Mouse (Mus musculus) hindbrain, embryonic 13.5 days (tissue): ENCODE measurements around the gene Vps8. TPM values are rescaled to one million over a fixed set of nuclear protein-coding genes. Genes with fewer than 3 reads are reported as not detected.
A peak's percentile ranks its signal among the peaks of the same experiment; 100 is the strongest.

Experiments used
- ATAC-seq: fragments of 200-750 bp; cut with Nextera tagmentation; 2 replicates; pipeline ENCODE4 v1.8.0; 2017; ENCODE audit warnings: moderate TSS enrichment; ENCODE audit not compliant: low FRiP score
- H3K27ac ChIP-seq: fragments of 300-500 bp; sonication (generic); 2 replicates; pipeline ENCODE4 v1.5.1; 2015; ENCODE audit warnings: inconsistent platforms, mild to moderate bottlenecking, moderate library complexity
- H3K27me3 ChIP-seq: fragments of 300-500 bp; sonication (generic); 2 replicates; pipeline ENCODE4 v1.6.1; 2015; ENCODE audit warnings: mild to moderate bottlenecking, inconsistent platforms
- H3K36me3 ChIP-seq: fragments of 300-500 bp; sonication (generic); 2 replicates; pipeline ENCODE4 v1.6.1; 2015; ENCODE audit warnings: mild to moderate bottlenecking, inconsistent platforms
- H3K4me1 ChIP-seq: fragments of 300-500 bp; sonication (generic); replicated peaks from 2 replicates; pipeline ENCODE4 v1.6.1; 2015; ENCODE audit warnings: inconsistent platforms
- H3K4me2 ChIP-seq: fragments of 300-500 bp; sonication (generic); 2 replicates; pipeline ENCODE4 v1.6.1; 2015; ENCODE audit warnings: inconsistent platforms, mild to moderate bottlenecking, moderate library complexity
- H3K4me3 ChIP-seq: fragments of 300-500 bp; sonication (generic); 2 replicates; pipeline ENCODE4 v1.5.1; 2015; ENCODE audit warnings: mild to moderate bottlenecking, inconsistent platforms
- H3K9ac ChIP-seq: fragments of 300-500 bp; sonication (generic); 2 replicates; pipeline ENCODE4 v1.6.1; 2015; ENCODE audit warnings: mild to moderate bottlenecking, inconsistent platforms
- H3K9me3 ChIP-seq: fragments of 300-500 bp; sonication (generic); 2 replicates; pipeline ENCODE4 v1.6.1; 2016; ENCODE audit warnings: inconsistent platforms
- WGBS: fragments of 180-500 bp; shearing (Covaris S2); methylation state at CpG from one replicate; pipeline ENCODE4 v1.1.7; 2015; 5-methylcytosine and 5-hydroxymethylcytosine counted together
- polyA plus RNA-seq: library from polyadenylated mRNA; unstranded; fragments of >200 nt; fragmentation: Nextera tagmentation; extraction: Ambion mirVana; gene quantifications from 2 replicates; pipeline ENCODE4 v1.2.1, GENCODE M21; 2015

The Vps8 gene
- polyA plus RNA-seq, 1 experiment from 2014 or later: 32.3 TPM

GRCm38 (mm10) chr16:21589110-21589509 is 166.2 kb downstream of the Vps8 start:
- no peak overlapping the region for H3K4me3 ChIP-seq
- no peaks in the 10 kb centered on the region for H3K27me3 ChIP-seq
- 90% methylated on average over 6 of the region's 6 CpGs for WGBS
- H3K36me3 ChIP-seq: peaks cover 4% of the 10 kb centered on the region
- H3K27ac ChIP-seq: no peak overlapping the region
- H3K4me2 ChIP-seq: no peak overlapping the region
- ATAC-seq: no peak
- H3K9me3 ChIP-seq: no peaks in the 10 kb centered on the region
- no peak overlapping the region for H3K9ac ChIP-seq
- H3K4me1 ChIP-seq: no peaks in the 10 kb centered on the region

GRCm38 (mm10) chr16:21590806-21591205 is 167.9 kb downstream of the Vps8 start:
- H3K4me2 ChIP-seq: no peak overlapping the region
- no peak overlapping the region for H3K27ac ChIP-seq
- 73% methylated on average over 5 of the region's 5 CpGs for WGBS
- no peaks in the 10 kb centered on the region for H3K4me1 ChIP-seq
- H3K9ac ChIP-seq: no peak overlapping the region
- H3K36me3 ChIP-seq: peaks cover 4% of the 10 kb centered on the region
- no peak for ATAC-seq
- H3K27me3 ChIP-seq: no peaks in the 10 kb centered on the region
- H3K4me3 ChIP-seq: no peak overlapping the region
- H3K9me3 ChIP-seq: no peaks in the 10 kb centered on the region

GRCm38 (mm10) chr16:21591511-21591910 is 168.6 kb downstream of the Vps8 start:
- no peak for ATAC-seq
- no peak overlapping the region for H3K9ac ChIP-seq
- no peaks in the 10 kb centered on the region for H3K9me3 ChIP-seq
- no peaks in the 10 kb centered on the region for H3K27me3 ChIP-seq
- no peak overlapping the region for H3K27ac ChIP-seq
- H3K36me3 ChIP-seq: peaks cover 4% of the 10 kb centered on the region
- H3K4me1 ChIP-seq: no peaks in the 10 kb centered on the region
- H3K4me2 ChIP-seq: no peak overlapping the region
- no peak overlapping the region for H3K4me3 ChIP-seq
- WGBS: 85% methylated on average over 2 of the region's 2 CpGs

GRCm38 (mm10) chr16:21595539-21595938 is 172.6 kb downstream of the Vps8 start:
- Histone ChIP-seq H3K36me3 (peaks cover 4% of the 10 kb centered on the region), H3K9ac (no peak overlapping the region), H3K4me2 (no peak overlapping the region), H3K27ac (no peak overlapping the region), H3K27me3 (no peaks in the 10 kb centered on the region), H3K4me1 (no peaks in the 10 kb centered on the region), H3K4me3 (no peak overlapping the region), H3K9me3 (no peaks in the 10 kb centered on the region)
- 81% methylated on average over 6 of the region's 6 CpGs for WGBS
- no peak for ATAC-seq

GRCm38 (mm10) chr16:21604354-21604753 is 181.4 kb downstream of the Vps8 start:
- Histone ChIP-seq H3K27me3 (no peaks in the 10 kb centered on the region), H3K4me3 (no peak overlapping the region), H3K36me3 (peaks cover 4% of the 10 kb centered on the region; the same call in 1 of the 2 replicates), H3K9ac (no peak overlapping the region), H3K4me1 (peaks cover 19% of the 10 kb centered on the region), H3K9me3 (no peaks in the 10 kb centered on the region), H3K4me2 (no peak overlapping the region), H3K27ac (no peak overlapping the region)
- ATAC-seq: no peak
- WGBS: 93% methylated on average over 6 of the region's 6 CpGs

GRCm38 (mm10) chr16:21606249-21607020 is 183.5 kb downstream of the Vps8 start:
- no peaks in the 10 kb centered on the region for H3K9me3 ChIP-seq
- ATAC-seq: no peak
- no peak overlapping the region for H3K27ac ChIP-seq
- H3K27me3 ChIP-seq: no peaks in the 10 kb centered on the region
- no peak overlapping the region for H3K4me2 ChIP-seq
- H3K9ac ChIP-seq: no peak overlapping the region
- no peak overlapping the region for H3K4me3 ChIP-seq
- WGBS: 92% methylated on average over 6 of the region's 6 CpGs
- peaks cover 4% of the 10 kb centered on the region; the same call in 1 of the 2 replicates for H3K36me3 ChIP-seq
- peaks cover 19% of the 10 kb centered on the region for H3K4me1 ChIP-seq

GRCm38 (mm10) chr16:21607021-21607650 is 184.2 kb downstream of the Vps8 start:
- ATAC-seq: no peak
- 82% methylated on average over 8 of the region's 8 CpGs for WGBS
- peak overlapping the region; percentile 49; the same call in 1 of the 2 replicates for H3K27ac ChIP-seq

GRCm38 (mm10) chr16:21607651-21608040 is 184.7 kb downstream of the Vps8 start:
- peak overlapping the region; percentile 49 for H3K27ac ChIP-seq
- no peak overlapping the region for H3K9ac ChIP-seq
- no peaks in the 10 kb centered on the region for H3K27me3 ChIP-seq
- H3K36me3 ChIP-seq: peaks cover 9% of the 10 kb centered on the region
- no peaks in the 10 kb centered on the region for H3K9me3 ChIP-seq
- H3K4me2 ChIP-seq: no peak overlapping the region
- no peak for ATAC-seq
- H3K4me3 ChIP-seq: no peak overlapping the region
- 79% methylated on average over 5 of the region's 5 CpGs for WGBS
- peaks cover 19% of the 10 kb centered on the region for H3K4me1 ChIP-seq

More at GRCm38 (mm10) chr16:21607021-21607650, 184.2 kb downstream of the Vps8 start:
- Histone ChIP-seq H3K36me3 (peaks cover 4% of the 10 kb centered on the region), H3K4me3 (no peak overlapping the region), H3K9me3 (no peaks in the 10 kb centered on the region), H3K4me2 (no peak overlapping the region), H3K9ac (no peak overlapping the region), H3K4me1 (peaks cover 19% of the 10 kb centered on the region), H3K27me3 (no peaks in the 10 kb centered on the region)

GRCm38 (mm10) chr16:21608176-21608865 is 185.4 kb downstream of the Vps8 start:
- no peaks in the 10 kb centered on the region for H3K9me3 ChIP-seq
- ATAC-seq: 0 out of 2 replicates have a peak, but pooled peaks have one; percentile 49
- H3K4me2 ChIP-seq: no peak overlapping the region
- H3K4me1 ChIP-seq: peaks cover 19% of the 10 kb centered on the region
- peak overlapping the region; percentile 61 for H3K27ac ChIP-seq
- H3K36me3 ChIP-seq: peaks cover 13% of the 10 kb centered on the region
- WGBS: 61% methylated on average over 10 of the region's 10 CpGs
- H3K9ac ChIP-seq: no peak overlapping the region
- no peak overlapping the region for H3K4me3 ChIP-seq
- no peaks in the 10 kb centered on the region for H3K27me3 ChIP-seq

- peaks cover 22% of the 10 kb centered on the region for H3K4me1 ChIP-seq
- H3K9me3 ChIP-seq: no peaks in the 10 kb centered on the region
- H3K9ac ChIP-seq: no peak overlapping the region
- no peak overlapping the region for H3K4me3 ChIP-seq
- no peak for ATAC-seq
- WGBS: 92% methylated on average over 4 of the region's 4 CpGs
- H3K27ac ChIP-seq: no peak overlapping the region
- H3K36me3 ChIP-seq: peaks cover 16% of the 10 kb centered on the region
- no peaks in the 10 kb centered on the region for H3K27me3 ChIP-seq
- H3K4me2 ChIP-seq: no peak overlapping the region
Measured at GRCm38 (mm10) chr16:21610473-21610872, 187.6 kb downstream of the Vps8 start.

- H3K27me3 ChIP-seq: no peaks in the 10 kb centered on the region
- WGBS: 55% methylated on average over 7 of the region's 7 CpGs
- H3K27ac ChIP-seq: peak overlapping the region; percentile 44
- H3K4me1 ChIP-seq: peaks cover 21% of the 10 kb centered on the region
- no peak overlapping the region for H3K4me3 ChIP-seq
- no peak overlapping the region for H3K4me2 ChIP-seq
- peaks cover 12% of the 10 kb centered on the region for H3K36me3 ChIP-seq
- no peak for ATAC-seq
- H3K9ac ChIP-seq: no peak overlapping the region
- no peaks in the 10 kb centered on the region for H3K9me3 ChIP-seq
Measured at GRCm38 (mm10) chr16:21615802-21616201, 192.9 kb downstream of the Vps8 start.

GRCm38 (mm10) chr16:21620630-21621029 is 197.7 kb downstream of the Vps8 start:
- ATAC-seq: no peak
- H3K27me3 ChIP-seq: no peaks in the 10 kb centered on the region
- peaks cover 18% of the 10 kb centered on the region for H3K4me1 ChIP-seq
- H3K9me3 ChIP-seq: no peaks in the 10 kb centered on the region
- H3K9ac ChIP-seq: no peak overlapping the region
- H3K4me3 ChIP-seq: no peak overlapping the region
- H3K4me2 ChIP-seq: no peak overlapping the region
- H3K27ac ChIP-seq: no peak overlapping the region
- 0 out of 2 replicates have a peak, but pooled peaks cover 4% of the 10 kb centered on the region for H3K36me3 ChIP-seq
- 91% methylated on average over 2 of the region's 2 CpGs for WGBS
